Mouse (Mus musculus) left cerebral cortex, adult 11 months (tissue): Measurements from ENCODE around the gene Nos3.

ENCODE experiments used
- DNase-seq: peaks from one replicate; pipeline ENCODE4 v3.0.0; 2022; ENCODE audit warnings: low spot score

The Nos3 gene

DNA sequence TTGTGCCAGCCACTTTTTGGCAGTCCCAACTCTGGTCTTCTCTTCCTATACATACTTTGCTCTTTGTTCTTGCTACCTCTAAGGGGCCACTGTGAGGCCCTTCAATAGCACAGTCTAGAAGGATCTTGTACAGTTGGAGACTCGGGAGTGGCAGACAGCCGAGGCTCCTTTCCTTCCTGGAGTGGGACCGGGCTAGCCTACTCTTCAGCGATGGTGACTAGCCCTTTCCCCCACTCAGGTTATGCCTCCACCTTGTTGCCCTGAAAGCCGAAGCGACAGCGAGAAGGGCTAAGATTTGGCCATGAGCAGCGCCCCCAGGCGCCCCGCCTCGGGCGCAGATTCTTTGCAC, 62.6 kb downstream of the Nos3 start:
- no peak for DNase-seq

DNA sequence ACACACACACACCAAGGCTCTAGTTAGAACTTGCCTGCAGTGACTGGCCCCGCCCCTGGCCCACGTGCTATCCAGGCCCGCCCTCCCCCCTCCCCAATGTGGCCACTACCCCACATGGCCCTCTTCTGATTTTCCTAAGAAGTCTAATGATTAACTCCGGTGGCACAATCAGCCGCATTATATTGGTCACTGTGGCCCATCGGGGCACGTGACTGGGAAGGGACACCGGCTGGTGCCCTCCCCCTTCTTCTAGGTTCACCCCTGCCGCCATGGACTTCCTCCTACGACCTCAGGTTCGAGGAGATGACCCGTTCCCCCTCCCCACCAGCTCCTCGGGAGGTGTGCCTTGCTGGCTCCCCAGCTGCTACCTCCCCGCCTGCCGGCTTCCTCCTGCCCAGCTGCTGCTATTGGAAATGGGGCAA, 63.4 kb downstream of the Nos3 start:
- no peak for DNase-seq

DNA sequence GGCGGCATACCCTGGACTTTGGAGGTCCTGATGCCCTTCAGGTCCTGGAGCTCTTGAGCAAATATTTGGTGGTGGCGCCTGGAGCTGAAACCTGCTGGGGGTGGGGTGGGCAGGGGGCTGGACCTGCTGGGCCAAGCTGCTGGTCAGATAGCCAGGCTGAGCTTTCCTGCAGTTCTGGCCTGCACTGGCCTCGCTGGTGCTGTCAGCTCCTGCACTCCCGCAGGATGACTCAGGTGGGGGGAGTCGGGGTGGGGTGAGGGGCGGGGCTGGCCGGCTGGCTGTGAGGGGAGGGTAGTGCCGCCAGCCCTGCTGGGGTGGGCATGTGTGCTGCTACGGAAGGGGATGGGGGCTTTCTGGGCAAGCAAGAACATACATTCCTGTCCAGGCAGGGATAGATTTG, 64.0 kb downstream of the Nos3 start:
- no peak for DNase-seq

- no peak for DNase-seq
Observed at GRCm38 (mm10) chr5:24433993-24434392, 69.4 kb downstream of the Nos3 start.
